Mouse (Mus musculus): ENCODE data around the gene St8sia4.

GRCm38 (mm10) chr1:95668253-95668805, 958 bp upstream of the St8sia4 start:
- no peak for TF ChIP-seq CTCF (IDR thresholded peaks at IDR 0.05; ENCODE audit: low read depth, low read length)
- no peak for TF ChIP-seq GATA1 (IDR thresholded peaks at IDR 0.05; ENCODE audit: borderline replicate concordance, low read length)
- TF ChIP-seq GATA2 (IDR thresholded peaks at IDR 0.05; ENCODE audit: borderline replicate concordance, low read depth, low read length), result no peak
- no peak for TF ChIP-seq TAL1 (conservative IDR thresholded peaks at IDR 0.05; ENCODE audit: low read depth, low read length)
- no peak for TF ChIP-seq POLR2AphosphoS5 (IDR thresholded peaks at IDR 0.05; ENCODE audit: insufficient replicate concordance, low read depth, low read length)
